Mouse (Mus musculus) intestine, postnatal 0 days (tissue): ENCODE data around the gene Rbms1. TPM values are rescaled to one million over a fixed set of nuclear protein-coding genes. Genes with fewer than 3 reads are reported as not detected.

ENCODE experiments used
- ATAC-seq: fragments of 200-750 bp; cut with Nextera tagmentation; 2 replicates; pipeline ENCODE4 v1.8.0; 2017; ENCODE audit warnings: mild to moderate bottlenecking, moderate TSS enrichment, moderate library complexity
- H3K27ac ChIP-seq: fragments of 300-500 bp; sonication (generic); 2 replicates; pipeline ENCODE4 v1.5.1; 2014; ENCODE audit warnings: mild to moderate bottlenecking, low read depth, low read length, moderate library complexity
- H3K27me3 ChIP-seq: fragments of 300-500 bp; sonication (generic); replicated peaks from 2 replicates; pipeline ENCODE4 v1.6.1; 2014; ENCODE audit warnings: low read length, mixed read lengths; ENCODE audit not compliant: control insufficient read depth, insufficient read depth
- H3K36me3 ChIP-seq: fragments of 300-500 bp; sonication (generic); 2 replicates; pipeline ENCODE4 v1.6.1; 2014; ENCODE audit warnings: mild to moderate bottlenecking, moderate library complexity; ENCODE audit not compliant: control insufficient read depth, insufficient read depth
- H3K4me1 ChIP-seq: fragments of 300-500 bp; sonication (generic); replicated peaks from 2 replicates; pipeline ENCODE4 v1.6.1; 2014; ENCODE audit warnings: antibody characterized with exemption, low read length, mixed read lengths; ENCODE audit not compliant: control insufficient read depth, insufficient read depth
- H3K4me2 ChIP-seq: fragments of 300-500 bp; sonication (generic); replicated peaks from 2 replicates; pipeline ENCODE4 v1.6.1; 2014; ENCODE audit warnings: low read depth, mild to moderate bottlenecking, moderate library complexity
- H3K4me3 ChIP-seq: fragments of 300-500 bp; sonication (generic); 2 replicates; pipeline ENCODE4 v1.5.1; 2014; ENCODE audit warnings: low read depth, low read length
- H3K9ac ChIP-seq: fragments of 300-500 bp; sonication (generic); 2 replicates; pipeline ENCODE4 v1.6.1; 2014; ENCODE audit warnings: mild to moderate bottlenecking, low read depth, low read length
- H3K9me3 ChIP-seq: fragments of 300-500 bp; sonication (generic); 2 replicates; pipeline ENCODE4 v1.6.1; 2016; ENCODE audit warnings: mixed run types; ENCODE audit not compliant: control insufficient read depth
- CTCF ChIP-seq: sonication (generic); IDR thresholded peaks from 2 replicates; pipeline ENCODE4 v1.5.1; 2016; ENCODE audit warnings: low read depth, mild to moderate bottlenecking, control low read depth, antibody characterized with exemption, moderate library complexity
- WGBS: fragments of 180-500 bp; shearing (Covaris S2); extraction: QIAGEN DNeasy Blood & Tissue Kit; methylation state at CpG from one replicate; pipeline ENCODE4 v1.1.7; 2014; 5-methylcytosine and 5-hydroxymethylcytosine counted together
- polyA plus RNA-seq: library from polyadenylated mRNA; unstranded; fragments of >200 nt; fragmentation: Nextera tagmentation; extraction: Ambion mirVana; gene quantifications from 2 replicates; pipeline ENCODE4 v1.2.1, GENCODE M21; 2015

Rbms1 gene
- 41.3 and 41.4 TPM in 2 replicates for polyA plus RNA-seq

DNA sequence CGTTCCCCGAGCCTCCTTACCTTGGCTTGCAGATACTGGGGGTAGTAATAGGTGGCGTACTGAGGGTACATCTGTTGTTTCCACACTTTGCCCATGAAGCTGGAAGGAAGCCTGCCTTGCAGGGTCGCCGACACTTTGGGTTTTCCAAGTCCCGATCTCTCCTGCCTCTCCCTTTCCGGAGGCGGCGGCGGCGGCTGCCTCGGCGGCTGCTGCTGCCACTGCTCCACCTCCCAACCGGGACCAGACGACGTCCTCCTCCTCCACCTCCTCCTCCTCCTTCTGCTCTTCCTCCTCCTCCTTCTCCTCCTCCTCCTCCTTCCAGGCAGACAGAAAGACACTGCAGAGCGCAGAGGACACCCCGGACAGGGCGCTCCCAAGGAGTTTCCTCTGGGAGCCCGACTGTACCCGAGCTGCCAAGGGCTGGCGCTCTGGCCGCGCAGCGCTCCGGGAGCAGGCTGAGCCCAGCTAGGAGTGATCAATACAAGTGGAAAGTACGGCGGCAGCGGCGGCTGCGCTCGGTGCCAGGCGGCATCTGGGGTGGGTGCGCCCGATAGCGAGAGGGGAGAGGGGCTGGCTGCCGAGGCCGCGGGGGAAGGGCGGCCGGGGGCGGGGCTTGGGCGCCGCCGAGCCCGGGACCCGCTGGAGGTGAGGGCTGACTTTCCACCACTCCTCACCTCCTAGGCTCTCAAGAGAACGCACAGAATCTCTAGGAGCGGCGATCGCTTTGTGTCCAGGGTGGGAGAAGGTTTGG, at the start of gene Rbms1:
Rbms1 (minus strand) TSS at position 522 of the 751 bp plus-strand sequence.
- whole genome bisulfite sequencing, result under 1% methylated on average over 50 of the region's 51 CpGs
- peak; percentile 72 for ATAC-seq
- no peaks in the 10 kb centered on the region for H3K4me1 ChIP-seq
- no peaks in the 10 kb centered on the region for H3K9me3 ChIP-seq
- peak within 1 kb of the TSS; percentile 64 for H3K9ac ChIP-seq
- H3K27me3 ChIP-seq, result no peaks in the 10 kb centered on the region
- H3K27ac ChIP-seq, result peak within 1 kb of the TSS; percentile 84
- no peak for TF ChIP-seq CTCF
- no peaks in the 10 kb centered on the region for H3K36me3 ChIP-seq
- peak within 1 kb of the TSS; percentile 64 for H3K4me3 ChIP-seq
- peak within 1 kb of the TSS; percentile 98 for H3K4me2 ChIP-seq

DNA sequence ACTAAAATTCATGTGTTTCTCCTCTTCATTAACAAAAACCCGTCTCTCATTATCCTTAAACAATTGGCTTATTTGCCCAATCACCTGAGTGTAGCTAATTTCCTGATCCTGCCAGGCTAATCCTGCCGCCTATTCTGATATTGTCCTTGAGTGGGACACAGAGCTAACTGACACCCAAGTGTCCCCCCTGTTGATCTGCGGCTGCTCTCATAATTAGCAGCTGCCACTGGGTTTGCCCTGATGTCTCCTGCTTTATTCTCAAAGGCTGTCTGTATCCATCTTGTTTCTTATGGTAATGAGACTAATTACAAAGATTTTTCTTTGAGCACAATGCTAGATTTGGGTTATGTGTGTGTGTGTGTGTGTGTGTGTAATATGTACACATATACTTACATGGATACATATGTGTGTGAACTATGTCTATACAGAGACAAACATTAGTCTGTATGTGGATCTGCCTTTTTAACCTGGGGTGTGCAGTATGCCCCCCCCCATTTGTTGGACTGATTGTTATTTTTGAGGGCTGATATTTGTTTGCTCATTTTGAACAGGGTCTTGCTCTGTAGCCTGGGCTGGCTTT, 49.3 kb upstream of the Rbms1 start:
- Histone ChIP-seq H3K4me2 (no peak overlapping the region), H3K27me3 (no peaks in the 10 kb centered on the region), H3K9me3 (no peaks in the 10 kb centered on the region), H3K9ac (no peak overlapping the region), H3K4me1 (no peaks in the 10 kb centered on the region), H3K36me3 (no peaks in the 10 kb centered on the region), H3K4me3 (no peak overlapping the region), H3K27ac (no peak overlapping the region)
- 76% methylated on average over 3 of the region's 3 CpGs for WGBS
- no peak for TF ChIP-seq CTCF
- no peak for ATAC-seq

DNA sequence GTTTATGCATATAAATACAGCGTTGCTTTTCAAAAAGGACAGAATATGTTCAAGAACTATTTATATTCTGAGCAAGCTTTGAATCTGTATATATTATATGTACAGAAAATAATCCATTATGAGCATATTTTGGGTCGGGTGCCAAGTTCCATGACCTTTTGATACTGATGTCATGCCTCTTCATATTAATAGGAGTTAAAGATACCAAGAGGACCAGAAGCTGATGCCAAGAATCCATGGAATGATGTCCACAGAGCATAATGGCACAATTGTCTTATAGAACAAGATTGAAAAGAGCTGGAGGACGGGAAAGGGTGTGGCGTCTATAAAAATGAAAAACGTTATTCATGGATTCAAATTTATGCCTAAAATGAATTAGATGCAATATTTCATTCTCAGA, 23.3 kb upstream of the Rbms1 start:
- TF ChIP-seq CTCF, result no peak
- Histone ChIP-seq H3K9ac (no peak overlapping the region), H3K27ac (no peak overlapping the region), H3K4me2 (no peak overlapping the region), H3K4me3 (no peak overlapping the region), H3K27me3 (no peaks in the 10 kb centered on the region), H3K9me3 (no peaks in the 10 kb centered on the region), H3K36me3 (no peaks in the 10 kb centered on the region), H3K4me1 (no peaks in the 10 kb centered on the region)
- WGBS, result 59% methylated on average over 5 of the region's 5 CpGs
- ATAC-seq, result no peak

DNA sequence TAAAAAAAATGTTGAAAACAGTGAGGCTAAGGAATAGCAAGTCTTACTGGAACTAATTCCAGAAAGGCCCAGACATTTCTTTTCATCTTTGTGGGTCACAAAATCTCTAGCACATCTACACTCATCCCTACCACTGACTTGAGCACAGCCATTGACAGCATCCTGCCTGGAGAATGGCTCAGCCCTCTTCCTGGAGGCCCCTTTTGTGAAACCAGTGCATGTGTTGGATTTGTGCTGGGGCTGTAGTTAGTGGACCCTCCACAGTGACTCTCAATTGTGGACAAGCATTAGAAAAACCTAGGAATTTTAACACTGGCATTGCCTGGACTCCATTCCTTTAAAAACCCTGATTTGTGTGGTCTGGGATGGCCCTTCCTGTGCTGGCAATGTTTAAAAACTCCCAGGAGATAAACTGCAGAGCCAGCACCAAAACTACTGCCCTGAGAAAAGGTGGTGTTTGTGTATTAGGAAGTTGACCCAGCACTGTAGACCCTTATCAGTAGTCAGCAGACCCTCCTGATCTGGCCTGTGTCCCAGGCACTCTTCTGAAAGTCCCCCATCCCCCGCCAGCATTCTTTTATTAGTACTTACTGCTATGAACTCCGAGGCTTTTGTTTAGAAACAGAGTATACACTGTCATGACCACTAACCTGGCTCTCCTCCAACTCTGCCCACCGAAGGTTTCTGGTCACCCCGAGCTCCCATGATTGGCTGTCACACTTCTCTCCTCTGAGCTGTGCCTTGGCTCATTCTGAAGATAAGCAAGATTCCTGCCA, 15.7 kb upstream of the Rbms1 start:
- WGBS, result 19% methylated on average over 4 of the region's 4 CpGs
- H3K4me3 ChIP-seq, result no peak overlapping the region
- no peaks in the 10 kb centered on the region for H3K27me3 ChIP-seq
- H3K27ac ChIP-seq, result no peak overlapping the region
- H3K4me2 ChIP-seq, result no peak overlapping the region
- H3K9me3 ChIP-seq, result no peaks in the 10 kb centered on the region
- H3K4me1 ChIP-seq, result no peaks in the 10 kb centered on the region
- no peak for ATAC-seq
- no peak for TF ChIP-seq CTCF
- H3K9ac ChIP-seq, result no peak overlapping the region
- no peaks in the 10 kb centered on the region for H3K36me3 ChIP-seq

DNA sequence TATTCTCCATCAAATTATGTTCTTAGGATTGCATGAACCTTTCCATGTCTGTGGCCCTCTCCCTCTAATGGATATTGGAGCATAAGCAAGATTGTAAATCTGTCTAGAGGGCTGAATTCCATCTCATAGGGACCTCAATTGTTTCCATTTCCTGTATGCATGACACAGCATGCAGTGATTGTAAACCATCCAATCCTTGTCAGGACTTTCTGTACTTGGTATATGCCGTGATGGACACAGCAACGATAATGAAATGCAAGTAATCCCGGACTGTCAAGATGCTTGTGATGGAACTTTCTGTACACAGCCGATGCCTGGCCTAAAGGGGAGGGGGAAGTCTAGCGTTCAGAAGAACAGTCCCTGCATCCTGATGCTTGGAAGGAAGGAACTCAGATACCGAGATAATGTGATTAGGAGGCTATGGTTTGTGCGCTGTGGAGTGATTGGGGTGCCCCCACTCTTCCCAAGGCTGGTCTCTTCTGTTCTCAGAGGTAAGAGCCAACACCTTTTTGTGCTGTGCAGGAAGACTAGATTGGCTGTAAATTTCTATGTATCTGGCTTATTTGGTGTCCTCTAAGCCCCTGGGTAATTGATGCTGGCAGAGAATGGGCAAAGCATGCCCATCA, 9.3 kb upstream of the Rbms1 start:
- WGBS, result 65% methylated on average over 7 of the region's 7 CpGs
- H3K9ac ChIP-seq, result no peak overlapping the region
- ATAC-seq, result no peak

DNA sequence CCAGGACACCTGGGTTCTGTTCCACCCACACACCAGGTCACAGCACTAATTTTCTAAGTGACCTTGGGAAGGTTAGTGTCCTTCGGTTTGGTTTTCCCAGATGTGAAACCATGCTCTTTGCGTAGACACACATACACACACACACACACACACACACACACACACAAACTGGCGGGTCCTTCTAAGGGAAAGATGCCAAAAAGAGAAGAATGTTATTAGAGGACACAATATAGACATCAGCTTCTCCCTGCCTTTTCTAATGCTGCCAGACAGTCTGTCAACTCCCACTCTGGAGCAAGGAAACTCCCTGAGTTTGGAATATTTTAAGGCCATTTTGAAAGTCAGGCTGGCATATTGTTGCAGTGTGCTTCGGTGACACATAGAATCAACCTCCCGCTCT, 624 bp upstream of the Rbms1 start:
- H3K27me3 ChIP-seq, result no peaks in the 10 kb centered on the region
- H3K9me3 ChIP-seq, result no peaks in the 10 kb centered on the region
- no peak for ATAC-seq
- peak overlapping the region; percentile 64 for H3K4me3 ChIP-seq
- H3K4me2 ChIP-seq, result peak overlapping the region; percentile 98
- TF ChIP-seq CTCF, result no peak
- no peaks in the 10 kb centered on the region for H3K4me1 ChIP-seq
- peak overlapping the region; percentile 84; the same call in 1 of the 2 replicates for H3K27ac ChIP-seq
- H3K9ac ChIP-seq, result peak overlapping the region; percentile 64
- H3K36me3 ChIP-seq, result no peaks in the 10 kb centered on the region
- 28% methylated on average over 5 of the region's 5 CpGs for WGBS

More for the DNA sequence above, 9.3 kb upstream of the Rbms1 start:
- Histone ChIP-seq H3K27ac (no peak overlapping the region), H3K4me2 (no peak overlapping the region), H3K4me3 (no peak overlapping the region), H3K9me3 (no peaks in the 10 kb centered on the region), H3K27me3 (no peaks in the 10 kb centered on the region), H3K4me1 (no peaks in the 10 kb centered on the region), H3K36me3 (no peaks in the 10 kb centered on the region)
- no peak for TF ChIP-seq CTCF
